Mouse (Mus musculus): ENCODE results near the gene Bod1. TPM values are rescaled to one million over a fixed set of nuclear protein-coding genes. Genes with fewer than 3 reads are reported as not detected.

Gene Bod1
- polyA plus RNA-seq, 1 experiment: 96.1 TPM

DNA sequence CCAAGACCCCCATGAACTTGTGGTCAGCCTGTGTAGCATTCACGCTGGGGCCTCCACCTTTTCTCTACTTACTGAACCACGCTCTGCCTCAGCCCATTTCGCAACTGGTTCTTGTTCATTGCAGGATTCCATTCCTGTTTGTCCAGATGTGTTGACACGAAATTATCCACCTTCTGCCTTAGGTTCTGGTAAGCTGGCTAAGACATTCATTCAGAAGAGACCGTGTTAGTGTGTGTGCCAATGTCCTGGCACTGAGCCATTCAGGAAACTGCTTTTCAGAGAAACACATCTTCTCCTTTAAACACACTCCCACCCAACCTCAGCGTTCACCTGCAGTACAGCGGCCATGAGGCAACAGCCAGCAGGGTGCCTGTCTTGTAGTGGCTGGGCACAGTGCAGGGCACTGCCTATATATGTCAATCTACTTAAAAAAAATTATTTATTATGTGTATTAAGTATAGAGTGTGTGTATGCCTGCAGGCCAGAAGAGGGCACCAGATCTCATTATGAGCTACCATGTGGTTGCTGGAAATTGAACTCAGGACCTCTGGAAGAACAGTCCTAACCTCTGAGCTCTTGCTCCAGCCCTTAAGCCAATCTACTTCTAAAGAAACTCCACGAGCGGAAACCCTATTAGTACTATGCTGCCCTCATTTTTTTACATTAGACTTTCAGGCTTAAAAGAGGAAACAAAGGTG is 2.4 kb downstream of the Bod1 start:
- DNase-seq (ENCODE audit: low spot score): no peak

GRCm38 (mm10) chr11:31664186-31664585 is 7.5 kb downstream of the Bod1 start:
- no peak for DNase-seq (ENCODE audit: low spot score)

- no peak for DNase-seq (ENCODE audit: low spot score)
Observed at GRCm38 (mm10) chr11:31663501-31663900, 8.2 kb downstream of the Bod1 start.

DNA sequence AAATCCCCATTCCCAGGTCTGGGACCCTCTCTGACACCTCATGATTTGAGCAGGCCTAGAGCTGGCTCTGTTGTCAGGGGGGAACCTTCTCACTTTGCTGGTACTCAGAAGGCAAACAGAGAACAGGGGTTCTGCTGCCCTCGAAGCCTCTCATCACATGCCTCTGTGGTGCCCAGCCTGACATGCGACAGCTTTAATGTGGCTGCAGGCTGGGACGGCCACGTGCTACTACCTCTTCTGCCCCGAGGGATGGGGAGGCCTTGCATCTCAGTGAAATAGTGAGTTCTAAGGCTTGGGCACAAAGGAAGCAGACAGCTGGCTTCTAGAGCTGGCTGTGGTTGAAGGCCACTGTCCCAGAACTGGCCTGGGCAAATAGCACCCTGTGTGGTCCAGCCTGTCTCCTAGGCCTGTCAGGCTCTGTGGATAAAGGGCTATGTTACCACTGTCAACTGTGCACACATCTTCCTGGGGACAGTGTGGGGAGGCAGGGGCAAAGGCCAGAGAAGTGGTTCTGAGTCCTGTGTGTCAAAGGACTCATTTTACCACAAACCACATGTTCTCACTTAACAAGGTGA is 8.7 kb downstream of the Bod1 start:
- no peak for DNase-seq (ENCODE audit: low spot score)

- no peak for DNase-seq (ENCODE audit: low spot score)
Observed at GRCm38 (mm10) chr11:31662214-31662613, 9.5 kb downstream of the Bod1 start.

- no peak for DNase-seq (ENCODE audit: low spot score)
Observed at GRCm38 (mm10) chr11:31657806-31658175, 13.9 kb downstream of the Bod1 start.

DNA sequence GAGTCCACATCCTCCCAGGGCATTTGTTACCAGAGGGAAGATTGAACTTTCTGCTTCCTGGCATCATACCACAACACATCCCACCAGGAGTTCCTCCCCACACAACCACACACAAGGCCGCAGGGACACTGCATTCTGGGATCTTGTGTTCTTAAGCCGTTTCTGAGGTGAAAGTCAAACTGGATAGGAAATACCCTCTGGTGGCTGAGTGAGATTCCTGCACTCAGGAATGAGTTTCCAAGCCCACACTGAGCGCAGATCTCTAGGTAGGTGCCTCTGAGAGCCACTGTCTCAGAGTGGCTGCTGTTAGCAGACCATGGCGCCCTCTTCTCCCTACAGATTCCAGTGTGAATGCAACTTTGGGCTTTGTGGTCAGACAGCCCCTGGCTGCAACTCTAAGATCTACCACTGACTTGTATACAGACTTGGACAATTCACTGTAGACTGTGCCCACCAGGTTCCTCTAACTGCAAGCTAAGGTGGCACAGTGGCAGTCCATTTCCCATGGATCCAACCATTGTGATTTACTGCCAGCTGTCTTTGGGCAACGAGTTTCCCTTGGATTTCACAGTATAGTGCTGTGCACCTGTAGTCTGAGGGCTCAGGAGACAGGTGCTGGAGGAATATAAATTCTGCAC is 14.4 kb downstream of the Bod1 start:
- no peak for DNase-seq (ENCODE audit: low spot score)

DNA sequence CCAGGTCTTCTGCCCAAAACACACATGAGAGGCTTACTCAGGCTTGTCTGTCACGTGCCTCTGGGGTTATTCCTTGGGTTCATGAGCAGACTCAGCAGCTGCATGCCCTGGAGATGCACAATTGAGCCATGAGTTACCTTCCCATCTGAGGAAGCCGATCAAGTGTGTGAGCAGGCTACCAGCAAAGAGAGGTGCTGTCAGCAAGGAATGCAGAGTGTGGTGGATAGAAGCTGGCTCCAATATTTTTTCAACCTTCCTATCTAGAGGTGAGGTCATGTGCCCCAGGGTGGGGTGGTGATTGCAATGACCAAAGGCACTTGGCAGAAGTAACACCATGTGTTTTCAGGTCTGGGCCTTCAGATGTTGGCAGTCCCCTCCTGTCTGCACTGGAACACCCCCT is 22.2 kb downstream of the Bod1 start:
- no peak for DNase-seq (ENCODE audit: low spot score)

- DNase-seq (ENCODE audit: low spot score): no peak
Observed at GRCm38 (mm10) chr11:31647268-31647667, 24.4 kb downstream of the Bod1 start.

- DNase-seq (ENCODE audit: low spot score): no peak
Observed at GRCm38 (mm10) chr11:31646571-31646970, 25.1 kb downstream of the Bod1 start.

DNA sequence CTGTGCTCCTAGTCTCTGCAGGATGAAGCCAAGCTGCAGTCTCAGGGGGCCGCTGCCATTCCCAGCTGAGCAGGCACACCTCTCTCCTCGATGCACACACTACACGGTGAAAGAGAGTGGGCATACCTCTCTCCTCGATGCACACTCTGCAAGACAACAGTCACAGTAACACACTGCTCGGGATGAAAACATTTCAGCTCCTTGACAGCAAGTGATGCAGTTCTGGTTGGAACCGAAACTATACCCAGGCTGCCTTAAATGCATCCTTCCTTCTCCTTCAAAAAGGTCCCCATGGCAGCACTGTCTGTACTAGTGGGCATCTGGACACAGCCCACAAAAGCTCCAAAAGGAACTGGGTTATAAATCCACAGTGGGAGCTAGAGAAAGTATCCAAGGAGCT is 28.6 kb downstream of the Bod1 start:
- DNase-seq (ENCODE audit: low spot score): no peak

DNA sequence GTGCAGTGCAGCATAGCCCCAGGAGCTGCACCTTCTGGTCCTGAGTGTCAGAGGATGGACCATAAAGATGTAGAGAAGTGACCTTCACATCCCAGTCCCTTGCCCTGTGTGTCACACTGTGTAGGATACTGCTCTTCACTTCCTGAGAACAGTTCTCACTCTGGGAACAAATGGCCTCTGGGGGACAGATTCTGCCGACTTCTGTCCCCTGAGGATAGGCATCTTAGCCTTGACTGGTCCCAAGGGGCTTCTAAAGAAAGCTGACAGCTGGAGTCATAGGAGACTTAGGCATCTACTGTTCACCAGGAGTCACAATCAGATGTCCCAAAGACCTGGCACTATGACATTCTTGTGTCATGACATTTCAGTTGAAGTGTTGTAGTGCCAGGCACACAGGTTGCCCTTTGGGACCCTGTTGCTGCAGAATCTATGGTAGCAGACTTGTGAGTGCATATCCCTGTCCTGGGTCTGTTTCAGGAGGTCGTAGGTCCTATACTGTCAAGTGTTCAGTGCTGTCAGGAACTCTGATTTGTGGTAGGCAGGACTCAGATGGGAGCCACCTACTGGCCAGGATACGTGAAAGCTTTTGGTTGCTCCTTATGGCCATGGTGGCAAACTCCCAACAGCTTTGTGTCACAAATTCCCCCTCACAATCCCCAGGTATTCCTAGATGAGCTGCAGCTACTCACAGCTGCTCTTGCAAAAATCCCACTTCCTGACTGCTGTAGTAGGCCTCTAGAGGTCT is 30.4 kb downstream of the Bod1 start:
- DNase-seq (ENCODE audit: low spot score): no peak

- DNase-seq (ENCODE audit: low spot score): no peak
Observed at GRCm38 (mm10) chr11:31640187-31640586, 31.5 kb downstream of the Bod1 start.

- DNase-seq (ENCODE audit: low spot score): peak; percentile 35
Observed at GRCm38 (mm10) chr11:31637788-31638373, 33.8 kb downstream of the Bod1 start.

DNA sequence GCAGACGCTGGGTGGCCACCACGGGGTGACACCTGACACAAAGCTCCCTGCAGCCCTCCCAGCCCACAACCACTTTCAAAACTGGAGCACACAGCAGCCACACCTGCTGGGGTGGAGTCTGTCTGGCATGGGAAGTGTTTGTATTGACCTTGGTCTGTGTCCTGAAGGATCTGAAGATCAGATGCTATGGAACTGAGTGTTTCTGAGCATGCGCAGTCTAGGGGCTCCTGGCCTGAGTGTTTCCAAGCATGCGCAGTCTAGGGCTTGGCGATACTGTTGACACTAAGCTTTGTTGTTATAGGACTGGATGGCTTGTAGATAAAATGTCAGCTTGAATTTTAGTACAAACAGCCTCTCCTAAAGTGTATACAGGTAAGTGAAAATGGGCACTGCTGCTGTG is 43.0 kb downstream of the Bod1 start:
- DNase-seq (ENCODE audit: low spot score): no peak

DNA sequence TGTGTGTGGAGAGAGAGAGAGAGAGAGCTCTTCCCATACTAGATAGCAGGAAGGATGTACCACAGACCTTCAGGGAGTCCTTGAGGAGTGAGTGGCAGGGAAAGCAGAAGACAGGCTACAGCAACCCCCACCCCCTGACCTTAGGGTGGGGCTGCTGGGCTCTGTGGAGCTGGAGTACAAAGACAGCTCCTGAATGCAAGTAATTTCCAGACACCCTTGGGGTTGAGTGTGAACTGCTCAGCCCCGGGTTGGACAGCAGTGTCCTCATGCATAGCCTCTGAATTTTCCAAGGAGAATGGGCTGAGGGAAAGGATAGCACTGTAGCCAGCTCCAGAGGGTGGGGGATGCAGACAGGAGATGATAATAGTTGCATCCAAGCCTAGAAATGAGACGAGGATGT is 50.9 kb downstream of the Bod1 start:
- DNase-seq (ENCODE audit: low spot score): no peak

GRCm38 (mm10) chr11:31617797-31618196 is 53.9 kb downstream of the Bod1 start:
- no peak for DNase-seq (ENCODE audit: low spot score)

- DNase-seq (ENCODE audit: low spot score): peak; percentile 56
Observed at GRCm38 (mm10) chr11:31617236-31617635, 54.4 kb downstream of the Bod1 start.

DNA sequence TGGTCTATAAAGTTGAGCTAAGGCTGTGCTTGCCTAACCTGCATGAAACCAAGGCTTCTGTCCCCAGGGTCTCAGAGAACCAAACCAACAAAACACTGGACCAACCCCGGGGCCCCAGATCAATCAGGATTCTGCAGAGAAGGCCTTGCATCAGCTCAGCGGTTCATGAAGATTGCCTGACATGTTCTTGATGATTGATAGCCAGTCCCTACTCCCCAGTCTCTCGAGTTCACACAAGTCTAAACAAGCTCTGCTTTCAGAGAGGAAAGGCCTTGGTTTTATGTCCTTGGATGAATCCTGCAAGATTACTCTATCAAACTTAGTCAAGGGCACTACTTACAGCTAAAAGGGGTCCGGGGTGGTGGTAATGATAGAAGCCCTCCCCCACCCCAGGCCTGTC is 55.0 kb downstream of the Bod1 start:
- DNase-seq (ENCODE audit: low spot score): no peak
